Mouse (Mus musculus) embryonic facial prominence, embryonic 12.5 days (tissue): ENCODE data around the gene Napsa. TPM values are rescaled to one million over a fixed set of nuclear protein-coding genes. Genes with fewer than 3 reads are reported as not detected.

ENCODE experiments used
- ATAC-seq: fragments of 200-750 bp; cut with Nextera tagmentation; 2 replicates; pipeline ENCODE4 v1.8.0; 2017; ENCODE audit not compliant: insufficient number of reproducible peaks, insufficient read depth, low FRiP score, low TSS enrichment
- H3K27ac ChIP-seq: fragments of 300-500 bp; sonication (generic); 2 replicates; pipeline ENCODE4 v1.5.1; 2016; ENCODE audit warnings: mild to moderate bottlenecking
- H3K27me3 ChIP-seq: fragments of 300-500 bp; sonication (generic); 2 replicates; pipeline ENCODE4 v1.6.1; 2016; ENCODE audit warnings: mild to moderate bottlenecking, moderate library complexity
- H3K36me3 ChIP-seq: fragments of 300-500 bp; sonication (generic); 2 replicates; pipeline ENCODE4 v1.6.1; 2016; ENCODE audit warnings: mild to moderate bottlenecking
- H3K4me1 ChIP-seq: fragments of 300-500 bp; sonication (generic); 2 replicates; pipeline ENCODE4 v1.6.1; 2016
- H3K4me2 ChIP-seq: fragments of 300-500 bp; sonication (generic); replicated peaks from 2 replicates; pipeline ENCODE4 v1.6.1; 2016; ENCODE audit warnings: mild to moderate bottlenecking, moderate library complexity
- H3K4me3 ChIP-seq: fragments of 300-500 bp; sonication (generic); 2 replicates; pipeline ENCODE4 v1.5.1; 2016; ENCODE audit warnings: mild to moderate bottlenecking
- H3K9ac ChIP-seq: fragments of 300-500 bp; sonication (generic); 2 replicates; pipeline ENCODE4 v1.6.1; 2016; ENCODE audit warnings: mild to moderate bottlenecking, moderate library complexity
- H3K9me3 ChIP-seq: fragments of 300-500 bp; sonication (generic); 2 replicates; pipeline ENCODE4 v1.6.1; 2016; ENCODE audit warnings: mild to moderate bottlenecking, moderate library complexity
- WGBS: fragments of 180-500 bp; shearing (Covaris S2); methylation state at CpG from one replicate; pipeline ENCODE4 v1.1.7; 2016; 5-methylcytosine and 5-hydroxymethylcytosine counted together
- polyA plus RNA-seq: library from polyadenylated mRNA; unstranded; fragments of >200 nt; fragmentation: Nextera tagmentation; extraction: Ambion mirVana; gene quantifications from 2 replicates; pipeline ENCODE4 v1.2.1, GENCODE M21; 2016

Gene Napsa
- polyA plus RNA-seq, 1 experiment from 2014 or later, result 1.1 TPM

DNA sequence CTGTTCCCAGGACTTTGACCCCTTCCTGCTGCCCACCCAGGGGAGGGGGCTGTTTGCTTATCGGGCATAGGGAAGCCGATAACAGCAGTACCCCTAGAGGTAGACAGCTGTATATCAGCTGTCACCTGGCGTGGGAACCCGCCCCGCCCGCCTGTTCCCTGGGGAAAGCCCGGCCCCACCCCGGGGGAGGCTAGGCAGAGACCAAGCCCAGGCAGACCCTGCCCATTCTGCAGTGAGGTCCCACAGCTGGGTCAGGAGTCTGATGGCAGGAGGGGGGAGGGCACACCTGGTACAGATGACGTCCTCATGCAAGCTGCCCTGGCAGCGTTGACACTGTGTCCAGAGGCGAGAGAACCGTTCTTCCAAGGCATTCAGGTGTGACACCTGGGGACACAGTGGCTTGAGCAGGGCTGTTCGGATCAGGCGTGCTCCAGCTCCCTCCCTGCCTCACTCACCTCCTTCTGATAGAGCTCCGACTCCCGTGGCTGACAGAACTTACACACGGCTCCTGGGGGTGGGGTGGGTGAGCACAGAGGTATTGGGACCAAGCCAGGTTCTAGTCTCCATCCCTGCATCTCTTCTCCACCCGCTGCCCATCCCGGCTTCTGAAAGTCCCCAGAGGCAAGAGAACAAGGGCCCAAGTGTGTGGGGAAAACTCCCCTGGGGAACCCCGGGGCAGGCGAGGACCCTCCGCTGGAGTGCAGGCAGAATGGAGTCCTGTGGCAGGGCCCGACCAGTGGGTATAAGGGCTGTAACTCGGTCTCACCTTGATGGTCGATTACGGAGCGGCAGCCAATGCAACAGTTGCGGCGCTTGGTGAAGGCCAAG lies 39.0 kb upstream of the Napsa start:
- peaks cover 59% of the 10 kb centered on the region for H3K36me3 ChIP-seq
- no peaks in the 10 kb centered on the region for H3K9me3 ChIP-seq
- H3K27me3 ChIP-seq, result peaks cover 14% of the 10 kb centered on the region
- 0 out of 2 replicates have a peak overlapping the region, but pooled peaks have one; percentile 24 for H3K9ac ChIP-seq
- no peaks in the 10 kb centered on the region for H3K4me1 ChIP-seq
- no peak for ATAC-seq
- 83% methylated on average over 29 of the region's 29 CpGs for WGBS
- no peak overlapping the region for H3K4me3 ChIP-seq
- no peak overlapping the region for H3K4me2 ChIP-seq
- no peak overlapping the region for H3K27ac ChIP-seq

DNA sequence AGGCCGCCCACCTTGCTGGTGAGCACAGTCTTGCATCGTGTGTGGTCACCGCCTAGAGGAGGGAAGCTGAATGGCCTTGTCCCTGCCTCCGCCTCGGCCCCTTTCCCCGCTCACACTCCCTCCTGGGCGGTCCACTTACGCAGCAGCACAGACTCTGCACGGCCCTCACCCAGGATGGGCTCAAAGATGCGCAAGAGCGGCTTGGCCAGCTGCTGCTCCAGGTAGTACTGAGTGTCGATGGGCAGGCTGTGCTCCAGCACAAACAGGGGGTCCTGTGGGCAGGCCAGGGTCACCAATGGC lies 38.5 kb upstream of the Napsa start:
- 78% methylated on average over 12 of the region's 12 CpGs for WGBS

DNA sequence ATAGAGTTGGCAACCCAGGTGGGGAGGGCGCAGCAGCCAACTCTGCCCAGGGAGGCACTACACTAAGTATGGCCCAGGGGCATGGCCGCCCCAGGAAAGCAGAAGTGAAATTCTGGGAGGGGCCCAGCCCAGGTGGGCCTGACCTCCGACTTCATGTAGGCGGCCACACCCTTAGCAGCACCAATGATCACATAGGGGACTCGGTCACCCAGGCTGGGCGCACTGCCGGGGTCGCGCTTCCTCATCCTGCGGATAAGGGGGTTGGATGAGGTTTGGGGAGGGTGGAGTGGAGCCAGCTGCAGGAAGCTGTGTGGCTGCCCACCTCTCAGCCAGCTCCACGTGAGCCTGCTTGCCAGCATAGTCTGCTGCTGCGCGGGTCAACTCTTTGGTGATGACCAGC lies 37.9 kb upstream of the Napsa start:
- no peak overlapping the region for H3K4me3 ChIP-seq
- no peak overlapping the region for H3K9ac ChIP-seq
- H3K36me3 ChIP-seq, result peaks cover 70% of the 10 kb centered on the region
- WGBS, result 82% methylated on average over 13 of the region's 13 CpGs
- no peak overlapping the region for H3K4me2 ChIP-seq
- peaks cover 5% of the 10 kb centered on the region; the same call in 1 of the 2 replicates for H3K27me3 ChIP-seq
- no peaks in the 10 kb centered on the region for H3K9me3 ChIP-seq
- no peak for ATAC-seq
- H3K27ac ChIP-seq, result no peak overlapping the region
- no peaks in the 10 kb centered on the region for H3K4me1 ChIP-seq

More for the DNA sequence above, 38.5 kb upstream of the Napsa start:
- Histone ChIP-seq H3K9ac (no peak overlapping the region), H3K4me3 (no peak overlapping the region), H3K36me3 (peaks cover 65% of the 10 kb centered on the region), H3K27ac (no peak overlapping the region), H3K4me1 (no peaks in the 10 kb centered on the region), H3K4me2 (no peak overlapping the region), H3K9me3 (no peaks in the 10 kb centered on the region), H3K27me3 (peaks cover 9% of the 10 kb centered on the region)
- ATAC-seq, result no peak

DNA sequence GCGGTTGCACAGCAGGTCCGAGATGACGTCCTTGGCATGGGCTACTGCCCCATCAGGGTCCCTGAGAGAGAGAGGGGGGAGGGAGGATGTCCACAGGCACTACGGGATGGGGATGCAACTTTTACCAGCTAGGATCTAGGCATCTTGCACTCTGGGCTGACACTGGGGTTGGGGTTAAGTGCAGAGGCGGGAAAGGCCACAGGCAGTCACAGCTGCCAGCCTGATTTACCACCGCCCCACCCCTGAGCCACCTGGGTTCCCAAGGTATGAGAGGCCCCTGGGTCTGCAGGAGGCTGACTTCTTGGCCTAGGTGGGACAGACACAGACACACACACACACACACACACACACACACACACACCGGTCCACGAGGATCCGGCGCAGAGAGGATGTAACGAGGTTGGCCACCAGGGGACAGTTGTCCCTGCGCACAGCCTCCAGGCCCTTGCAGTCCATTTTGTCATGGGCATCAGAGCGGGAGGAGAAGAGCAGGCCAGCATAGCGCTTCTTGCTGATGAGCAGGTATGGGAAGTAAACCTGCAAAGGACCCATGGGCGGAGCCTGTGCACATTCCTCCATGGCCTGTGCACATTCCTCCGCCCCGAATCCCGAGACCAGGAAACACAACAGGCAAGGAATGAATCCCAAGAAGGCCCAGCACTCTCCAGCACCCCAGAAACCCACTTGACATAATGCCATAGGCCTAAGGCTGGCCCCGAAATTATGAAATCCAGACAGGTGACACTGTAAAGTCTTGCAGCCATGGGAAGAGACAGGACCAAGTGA lies 37.3 kb upstream of the Napsa start:
- Histone ChIP-seq H3K27ac (no peak overlapping the region), H3K36me3 (peaks cover 76% of the 10 kb centered on the region), H3K4me3 (no peak overlapping the region), H3K9me3 (no peaks in the 10 kb centered on the region), H3K9ac (no peak overlapping the region), H3K4me2 (no peak overlapping the region), H3K4me1 (no peaks in the 10 kb centered on the region), H3K27me3 (no peaks in the 10 kb centered on the region)
- WGBS, result 85% methylated on average over 19 of the region's 19 CpGs
- no peak for ATAC-seq

DNA sequence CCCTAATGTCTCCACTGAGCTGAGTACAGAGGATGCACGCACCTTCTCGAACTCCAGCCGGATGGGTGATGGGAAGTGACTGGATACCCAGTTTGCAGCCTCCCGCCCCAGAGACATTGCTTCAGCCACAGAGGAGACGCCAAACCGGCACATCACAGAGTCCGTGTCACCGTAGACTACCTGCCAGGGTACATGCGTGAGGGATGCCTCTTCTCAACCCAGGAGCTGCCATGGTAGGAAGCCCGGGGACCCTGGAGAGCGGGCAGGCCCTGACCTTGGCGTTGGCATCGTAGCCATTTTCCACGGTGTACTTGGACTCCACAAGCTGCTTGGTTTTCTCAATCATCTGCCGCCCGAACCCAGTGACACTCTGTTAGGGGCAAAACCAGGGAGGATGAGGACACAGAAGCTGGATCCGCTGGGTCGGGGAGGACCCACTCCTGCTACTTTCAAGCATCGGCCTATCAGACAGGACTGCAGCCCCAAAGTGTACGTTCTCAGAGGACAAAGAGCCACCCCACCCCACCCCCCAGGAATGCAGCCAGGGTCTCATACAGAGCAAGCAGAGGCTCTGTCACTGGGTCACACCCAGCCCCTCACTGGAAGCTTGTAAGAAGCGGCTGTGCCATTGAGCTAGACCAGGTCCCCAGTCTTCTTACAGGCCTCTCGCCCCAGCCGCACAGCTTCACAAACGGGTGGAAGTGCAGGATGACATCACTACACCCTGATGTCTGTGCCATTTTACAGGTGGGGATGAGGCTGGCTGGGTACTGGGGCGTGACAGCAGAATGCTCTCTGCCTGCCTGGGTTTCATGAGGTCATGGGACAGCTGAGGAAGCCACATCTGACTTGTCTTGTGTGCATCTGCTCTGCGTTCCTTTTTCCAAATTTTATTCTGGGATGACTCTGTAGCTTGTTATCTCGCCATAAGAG lies 36.3 kb upstream of the Napsa start:
- Histone ChIP-seq H3K4me2 (no peak overlapping the region), H3K27me3 (no peaks in the 10 kb centered on the region), H3K27ac (no peak overlapping the region), H3K4me3 (no peak overlapping the region), H3K36me3 (peaks cover 87% of the 10 kb centered on the region), H3K4me1 (no peaks in the 10 kb centered on the region), H3K9ac (no peak overlapping the region), H3K9me3 (no peaks in the 10 kb centered on the region)
- WGBS, result 92% methylated on average over 27 of the region's 27 CpGs
- no peak for ATAC-seq

DNA sequence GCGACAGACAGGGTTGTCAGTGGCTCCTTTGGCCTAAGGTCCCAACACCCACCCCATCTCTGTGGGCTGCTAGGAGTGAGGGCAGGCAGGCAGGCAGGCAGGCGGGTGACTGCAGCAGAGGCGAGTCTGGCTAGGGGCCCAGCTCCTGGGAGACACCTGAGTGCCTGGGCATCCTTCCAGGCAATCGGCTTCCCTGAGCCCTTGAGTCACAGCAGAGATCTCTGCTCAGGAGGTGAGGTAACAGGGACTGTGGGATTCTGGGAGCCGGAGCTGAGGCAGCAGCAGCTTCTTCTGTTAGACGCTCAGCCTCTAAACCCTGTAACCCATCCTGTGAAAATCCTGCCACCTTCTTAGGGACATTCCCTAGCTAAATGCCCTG lies 35.6 kb upstream of the Napsa start:
- H3K9me3 ChIP-seq, result no peaks in the 10 kb centered on the region
- no peaks in the 10 kb centered on the region for H3K4me1 ChIP-seq
- 91% methylated on average over 6 of the region's 6 CpGs for WGBS
- H3K4me2 ChIP-seq, result no peak overlapping the region
- no peaks in the 10 kb centered on the region for H3K27me3 ChIP-seq
- ATAC-seq, result no peak
- H3K27ac ChIP-seq, result no peak overlapping the region
- no peak overlapping the region for H3K4me3 ChIP-seq
- H3K9ac ChIP-seq, result no peak overlapping the region
- peaks cover 93% of the 10 kb centered on the region for H3K36me3 ChIP-seq

DNA sequence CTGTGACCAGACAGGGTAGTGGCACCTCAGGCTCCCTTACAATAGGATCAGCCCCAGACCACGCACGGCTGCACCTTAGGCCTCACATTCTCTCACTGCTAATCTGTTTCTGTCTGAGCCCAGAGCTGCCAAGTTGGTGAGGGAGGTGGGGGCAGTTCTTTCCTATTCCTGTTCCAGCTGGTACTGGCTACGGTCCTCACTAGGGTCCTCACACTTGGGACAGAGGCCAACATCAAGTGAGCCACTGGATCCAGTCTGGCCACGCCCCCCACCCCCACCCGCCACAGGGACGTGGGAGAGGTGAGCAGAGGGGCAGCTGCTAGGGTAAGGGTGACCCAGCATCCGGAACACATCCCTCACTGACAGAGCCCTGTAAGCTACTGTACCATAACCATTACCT lies 35.2 kb upstream of the Napsa start:
- no peaks in the 10 kb centered on the region for H3K4me1 ChIP-seq
- H3K36me3 ChIP-seq, result peaks cover 98% of the 10 kb centered on the region
- H3K27ac ChIP-seq, result no peak overlapping the region
- WGBS, result 91% methylated on average over 7 of the region's 7 CpGs
- ATAC-seq, result no peak
- H3K4me2 ChIP-seq, result no peak overlapping the region
- no peaks in the 10 kb centered on the region for H3K27me3 ChIP-seq
- H3K9me3 ChIP-seq, result no peaks in the 10 kb centered on the region
- no peak overlapping the region for H3K9ac ChIP-seq
- H3K4me3 ChIP-seq, result no peak overlapping the region

DNA sequence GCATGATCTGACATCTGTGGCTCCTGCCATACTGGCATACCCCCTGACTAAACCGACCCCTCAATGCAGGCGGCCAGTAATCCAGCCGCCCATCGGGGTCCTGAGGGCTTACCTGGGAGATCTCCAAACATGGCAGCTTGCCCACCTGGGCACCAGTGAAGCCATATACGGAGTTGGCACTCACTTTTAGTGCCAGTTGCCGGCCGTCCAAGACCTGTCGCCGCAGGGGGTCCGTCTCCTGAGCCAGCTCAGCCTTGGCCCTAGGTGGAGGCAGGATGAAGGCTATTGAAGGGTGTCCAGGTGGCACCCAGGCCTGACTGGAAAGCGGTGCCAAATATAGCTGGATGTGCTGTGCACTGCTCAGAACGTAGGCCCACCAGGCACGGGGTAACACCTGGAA lies 34.7 kb upstream of the Napsa start:
- Histone ChIP-seq H3K4me1 (no peaks in the 10 kb centered on the region), H3K9me3 (no peaks in the 10 kb centered on the region), H3K4me2 (no peak overlapping the region), H3K4me3 (no peak overlapping the region), H3K27me3 (no peaks in the 10 kb centered on the region), H3K9ac (no peak overlapping the region), H3K27ac (no peak overlapping the region), H3K36me3 (peaks cover 99% of the 10 kb centered on the region)
- 93% methylated on average over 13 of the region's 13 CpGs for WGBS
- no peak for ATAC-seq

DNA sequence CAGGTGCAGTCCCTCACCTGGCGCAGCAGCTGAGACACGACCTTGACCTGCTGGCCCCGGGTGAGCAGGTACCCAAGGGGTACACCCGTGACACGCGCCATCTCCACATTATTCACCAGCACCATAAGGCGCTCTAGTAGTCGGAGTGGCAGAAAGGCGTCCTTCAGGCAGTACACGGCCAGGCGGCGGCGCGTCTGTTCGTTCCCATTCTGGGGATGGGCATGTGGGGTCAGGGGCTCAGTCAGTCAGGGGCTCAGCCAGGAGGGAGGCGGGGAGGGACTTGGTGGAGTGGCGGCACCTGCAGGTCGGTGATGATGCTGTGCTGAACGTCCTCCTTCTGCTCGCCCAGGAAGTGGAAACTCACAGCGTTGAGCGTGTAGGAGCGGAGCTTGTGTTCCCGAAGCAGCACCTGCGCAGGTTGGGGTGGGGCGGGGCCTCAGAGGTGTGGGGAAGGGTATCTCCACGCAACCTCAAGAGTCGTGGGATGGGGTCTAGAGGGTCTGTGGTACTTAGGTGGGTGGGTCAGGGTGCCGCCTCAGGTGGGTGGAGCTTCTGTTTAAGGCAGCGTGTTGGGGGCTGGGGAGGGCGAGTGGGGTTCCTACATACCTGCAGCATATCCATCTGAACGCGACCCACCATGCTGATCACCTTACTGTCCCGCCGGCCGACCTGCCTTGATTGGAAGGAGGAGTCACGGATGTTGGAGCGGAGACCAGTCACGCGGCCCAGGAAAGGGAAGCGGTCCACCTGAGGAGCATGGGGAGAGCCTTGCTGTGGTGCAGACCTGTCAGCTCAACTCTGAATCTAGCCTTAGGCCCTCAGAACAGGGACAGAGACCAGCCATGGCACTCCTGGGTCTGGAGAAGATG lies 33.2 kb upstream of the Napsa start:
- Histone ChIP-seq H3K9ac (no peak overlapping the region), H3K4me1 (no peaks in the 10 kb centered on the region), H3K27me3 (no peaks in the 10 kb centered on the region), H3K36me3 (peaks cover 86% of the 10 kb centered on the region), H3K27ac (no peak overlapping the region), H3K4me3 (no peak overlapping the region), H3K4me2 (no peak overlapping the region), H3K9me3 (no peaks in the 10 kb centered on the region)
- WGBS, result 90% methylated on average over 41 of the region's 41 CpGs
- no peak for ATAC-seq

DNA sequence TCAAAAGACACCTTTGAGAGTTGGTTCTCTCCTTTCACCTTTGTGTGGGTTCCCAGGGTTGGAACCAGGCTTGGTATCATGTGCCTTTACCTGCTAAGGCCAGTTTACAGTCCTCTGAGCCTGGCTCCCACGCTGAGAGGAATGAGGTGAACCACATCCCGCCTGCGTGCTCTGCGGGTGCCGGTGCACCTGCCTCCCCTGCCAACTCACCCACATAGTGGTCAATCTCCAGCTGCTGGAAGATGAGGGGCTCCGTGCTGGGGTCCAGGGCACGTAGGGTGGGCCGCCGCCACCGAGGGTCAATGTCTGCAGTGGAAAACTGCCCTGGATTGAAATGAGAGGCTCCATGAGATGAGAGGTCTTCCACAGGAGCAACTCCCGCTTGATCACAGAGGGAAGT lies 29.6 kb upstream of the Napsa start:
- H3K9me3 ChIP-seq, result no peaks in the 10 kb centered on the region
- peaks cover 7% of the 10 kb centered on the region for H3K4me1 ChIP-seq
- no peak overlapping the region for H3K4me2 ChIP-seq
- H3K36me3 ChIP-seq, result peaks cover 56% of the 10 kb centered on the region
- H3K27me3 ChIP-seq, result no peaks in the 10 kb centered on the region
- no peak for ATAC-seq
- no peak overlapping the region for H3K27ac ChIP-seq
- 96% methylated on average over 11 of the region's 11 CpGs for WGBS
- H3K4me3 ChIP-seq, result no peak overlapping the region
- H3K9ac ChIP-seq, result no peak overlapping the region

DNA sequence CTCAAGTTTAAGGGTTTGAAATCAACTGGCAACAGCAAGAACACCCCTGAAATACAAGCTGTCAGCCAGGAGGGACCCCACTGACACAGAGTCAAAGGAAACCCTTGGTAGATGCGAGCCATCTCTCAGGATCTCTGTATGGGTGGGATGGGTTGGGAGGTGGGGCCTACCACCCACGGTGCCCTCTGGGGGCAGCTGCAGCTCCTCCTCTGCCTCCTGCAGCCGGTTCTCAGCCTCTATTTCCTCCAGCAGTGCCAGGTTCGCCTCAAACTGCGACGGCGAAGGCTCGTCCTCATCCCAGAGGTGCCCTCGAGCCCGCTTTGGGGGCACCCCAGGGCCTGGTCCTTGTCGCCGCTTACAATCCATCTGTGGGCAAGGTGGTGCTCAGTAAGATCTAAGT lies 29.1 kb upstream of the Napsa start:
- Histone ChIP-seq H3K27ac (no peak overlapping the region), H3K27me3 (no peaks in the 10 kb centered on the region), H3K36me3 (peaks cover 51% of the 10 kb centered on the region), H3K4me3 (no peak overlapping the region), H3K9ac (no peak overlapping the region), H3K9me3 (no peaks in the 10 kb centered on the region), H3K4me1 (peaks cover 11% of the 10 kb centered on the region), H3K4me2 (no peak overlapping the region)
- ATAC-seq, result no peak
- WGBS, result 83% methylated on average over 12 of the region's 12 CpGs
